Mouse (Mus musculus) cortical plate, adult 2 months (tissue): ENCODE results near the gene Rpp14.

Experiments used
- CTCF ChIP-seq: fragments of 200-500 bp; IDR thresholded peaks from 2 replicates; pipeline ENCODE4 v1.5.1; 2011; ENCODE audit warnings: mild to moderate bottlenecking, control low read depth, low read length; ENCODE audit not compliant: insufficient read depth; ENCODE audit errors: extremely low read depth
- POLR2A ChIP-seq: fragments of 200-500 bp; IDR thresholded peaks from 2 replicates; pipeline ENCODE4 v1.6.1; 2011; ENCODE audit warnings: mild to moderate bottlenecking, low read length, control low read depth; ENCODE audit not compliant: insufficient read depth; ENCODE audit errors: extremely low read depth

DNA sequence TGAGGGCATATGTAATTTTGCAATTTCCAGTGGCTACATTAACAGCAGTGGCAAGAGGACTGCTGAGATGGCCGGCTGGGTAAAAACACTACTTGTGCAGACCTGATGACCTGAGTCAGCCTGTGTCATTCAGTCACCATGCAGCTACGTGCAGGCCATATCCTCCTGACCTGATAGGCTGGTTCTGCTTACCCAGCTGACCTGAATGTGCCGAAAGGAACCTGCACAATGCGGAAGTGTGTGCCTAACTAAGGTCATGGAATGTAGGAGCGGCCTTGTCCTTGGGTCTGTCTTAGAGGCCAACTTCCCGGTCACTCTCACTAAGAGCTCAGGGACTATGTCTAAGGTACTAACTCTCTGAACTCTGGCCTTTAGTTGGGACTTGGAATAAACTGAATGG, 31.4 kb downstream of the Rpp14 start:
- TF ChIP-seq CTCF (no peak), POLR2A (no peak)
